Mouse (Mus musculus) c-Kit-positive CD71-positive TER-119-positive erythroid progenitor cells, embryonic 14.5 days (primary cell): ENCODE measurements around the gene Atg101.
A peak's percentile ranks its signal among the peaks of the same experiment; 100 is the strongest.

Experiments
- DNase-seq: peaks from one replicate; pipeline ENCODE4 v3.0.0-alpha.2; 2013; ENCODE audit warnings: low spot score

The Atg101 gene

DNA sequence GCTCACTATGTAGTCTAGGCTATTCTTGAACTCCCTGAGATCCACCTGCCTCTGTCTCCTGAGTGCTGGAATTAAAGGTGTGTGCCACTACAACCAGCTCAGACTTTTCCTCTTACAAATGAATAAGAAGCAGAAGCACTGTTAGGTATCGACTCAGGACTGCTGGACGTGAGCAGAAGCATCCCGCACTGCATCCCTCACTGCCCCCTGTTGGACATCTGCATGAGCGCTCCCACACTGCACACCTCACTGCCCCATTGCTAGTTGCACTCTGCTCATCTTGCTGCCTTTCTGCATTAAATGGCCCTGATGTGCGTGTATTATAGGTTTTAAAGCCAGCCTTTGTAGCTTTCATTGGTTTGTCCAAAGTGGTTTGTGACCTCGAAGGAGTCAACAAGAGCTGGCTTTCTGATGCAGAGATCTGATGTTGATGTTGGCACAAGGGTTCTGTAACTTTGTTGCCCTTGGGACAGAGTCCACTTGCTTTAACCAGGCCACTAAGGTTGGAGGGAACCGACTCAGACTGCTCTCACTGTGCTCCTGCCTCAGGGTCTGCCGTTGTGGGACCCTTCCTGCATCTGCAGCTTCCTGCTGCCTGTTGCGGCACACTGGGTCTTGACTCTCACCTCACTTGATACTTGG is 2.2 kb downstream of the Atg101 start:
- DNase-seq: no peak

GRCm38 (mm10) chr15:101287361-101287760 is 3.3 kb downstream of the Atg101 start:
- no peak for DNase-seq

GRCm38 (mm10) chr15:101290354-101290753 is 6.3 kb downstream of the Atg101 start:
- no peak for DNase-seq

DNA sequence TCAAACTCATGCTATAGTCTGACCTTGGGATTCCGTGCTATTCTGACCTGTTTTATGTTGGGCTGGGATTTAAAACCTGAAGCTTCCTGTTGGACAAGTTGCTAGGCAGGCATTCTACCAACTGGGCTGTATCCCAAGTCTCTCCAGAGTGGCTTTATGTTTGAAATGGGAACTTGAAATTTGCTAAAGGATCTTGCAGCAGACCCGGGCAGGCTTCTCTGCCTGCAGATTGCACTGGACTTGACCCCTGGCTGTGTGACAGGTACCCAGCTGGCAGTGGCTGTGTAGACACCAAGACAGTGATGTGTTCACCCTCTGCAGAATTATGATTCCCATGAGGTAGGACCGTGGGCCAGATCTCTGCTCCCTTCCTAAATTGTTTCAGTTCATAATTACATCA is 7.9 kb downstream of the Atg101 start:
- DNase-seq: no peak

DNA sequence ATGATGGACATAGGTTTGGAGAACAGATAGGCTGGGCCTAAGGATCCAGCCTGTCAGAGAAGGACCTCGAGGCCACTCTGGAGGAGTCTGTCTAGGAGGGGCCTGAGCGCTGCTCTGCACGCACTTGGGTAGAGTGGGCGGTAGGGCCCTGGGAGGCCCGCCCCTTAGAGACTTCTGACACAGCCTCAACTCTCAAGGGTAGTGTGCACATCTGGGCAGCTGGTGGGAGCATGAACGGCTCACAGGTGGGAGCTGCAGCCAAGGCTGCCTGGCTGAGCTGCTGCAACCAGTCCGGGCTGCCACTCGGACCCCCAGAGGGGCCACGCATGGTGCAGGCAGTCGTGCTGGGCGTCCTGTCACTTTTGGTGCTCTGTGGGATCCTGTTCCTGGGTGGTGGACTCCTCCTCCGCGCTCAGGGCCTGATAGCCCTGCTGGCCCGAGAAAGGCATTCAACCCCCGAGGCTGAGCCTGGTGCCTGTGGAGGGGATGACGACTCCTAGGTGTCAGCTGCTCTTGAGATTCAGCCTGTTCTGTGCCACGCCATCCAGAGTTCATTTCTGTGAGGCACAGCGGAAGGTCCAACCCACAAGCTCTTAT is 9.1 kb downstream of the Atg101 start, which contains the start of gene 6030408B16Rik:
TSS of gene 6030408B16Rik (plus strand) at position 188 of the 597 bp plus-strand sequence.
- no peak for DNase-seq

GRCm38 (mm10) chr15:101294028-101294894 is 10.2 kb downstream of the Atg101 start:
- DNase-seq: no peak

- no peak for DNase-seq
Observed at GRCm38 (mm10) chr15:101295106-101295505, 11.0 kb downstream of the Atg101 start.

GRCm38 (mm10) chr15:101295616-101296015 is 11.5 kb downstream of the Atg101 start:
- DNase-seq: no peak

DNA sequence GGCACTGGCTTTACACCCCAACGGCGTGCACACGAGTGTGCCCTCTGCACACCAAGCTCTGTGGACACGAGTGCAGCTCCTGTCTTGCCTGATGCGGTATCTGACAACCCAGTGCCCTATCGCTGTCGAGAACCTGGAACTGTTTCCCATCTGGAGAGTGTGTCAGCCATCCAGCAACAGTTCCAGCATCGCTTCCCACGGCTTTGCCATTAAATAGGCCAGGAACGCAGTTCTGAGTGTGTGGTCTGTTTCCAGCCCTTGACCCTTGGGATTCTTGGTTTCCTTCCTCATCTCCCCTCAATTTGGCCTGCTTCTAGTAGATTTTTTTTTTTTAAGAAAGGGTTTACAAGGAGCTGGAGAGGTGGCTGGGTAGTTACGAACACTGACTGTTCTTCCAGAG is 12.0 kb downstream of the Atg101 start:
- no peak for DNase-seq

- DNase-seq: no peak
Observed at GRCm38 (mm10) chr15:101297988-101298387, 13.9 kb downstream of the Atg101 start.

DNA sequence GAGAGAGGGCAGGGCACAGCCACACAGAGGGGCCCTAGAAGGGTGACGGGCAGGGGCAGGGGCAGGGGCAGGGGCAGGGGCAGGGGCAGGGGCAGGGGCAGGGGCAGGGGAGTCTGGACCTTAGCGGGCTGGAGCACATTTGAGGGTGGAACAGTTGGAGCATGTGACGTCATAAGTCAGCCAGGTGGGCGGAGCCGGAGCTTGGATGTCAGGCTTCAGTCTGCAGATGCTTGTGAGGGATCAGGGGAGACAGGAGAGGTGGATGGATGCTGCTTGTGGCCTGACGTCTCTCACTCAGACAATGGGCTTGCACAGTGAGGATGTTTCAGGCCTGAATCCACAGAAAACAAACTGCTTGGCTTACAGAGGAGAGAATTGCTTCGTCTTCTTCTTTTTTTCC is 14.5 kb downstream of the Atg101 start:
- DNase-seq: peak; percentile 22

GRCm38 (mm10) chr15:101299480-101299960 is 15.4 kb downstream of the Atg101 start:
- no peak for DNase-seq

GRCm38 (mm10) chr15:101300128-101300527 is 16.1 kb downstream of the Atg101 start:
- DNase-seq: no peak

- no peak for DNase-seq
Observed at GRCm38 (mm10) chr15:101302201-101302600, 18.1 kb downstream of the Atg101 start.

DNA sequence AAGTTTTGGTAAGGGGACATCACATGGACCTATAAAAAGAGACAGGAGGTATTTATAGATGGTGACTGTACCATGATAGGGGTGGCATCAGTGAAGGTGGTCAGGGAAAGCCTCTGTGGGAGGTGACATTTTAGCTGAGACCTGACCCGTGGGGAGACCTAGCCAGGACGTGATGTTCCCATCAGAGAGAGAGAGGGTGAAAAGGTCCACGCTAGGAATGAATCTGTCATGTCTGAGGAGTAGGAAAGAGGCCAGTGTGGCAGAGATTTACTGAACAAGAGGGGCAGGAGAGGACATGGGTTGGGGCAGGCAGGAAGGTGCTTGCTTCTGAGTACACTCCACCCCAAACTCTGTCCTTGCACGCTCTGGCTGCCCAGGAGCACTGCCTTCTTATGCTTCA is 19.8 kb downstream of the Atg101 start:
- DNase-seq: no peak

- DNase-seq: no peak
Observed at GRCm38 (mm10) chr15:101306459-101306858, 22.4 kb downstream of the Atg101 start.

DNA sequence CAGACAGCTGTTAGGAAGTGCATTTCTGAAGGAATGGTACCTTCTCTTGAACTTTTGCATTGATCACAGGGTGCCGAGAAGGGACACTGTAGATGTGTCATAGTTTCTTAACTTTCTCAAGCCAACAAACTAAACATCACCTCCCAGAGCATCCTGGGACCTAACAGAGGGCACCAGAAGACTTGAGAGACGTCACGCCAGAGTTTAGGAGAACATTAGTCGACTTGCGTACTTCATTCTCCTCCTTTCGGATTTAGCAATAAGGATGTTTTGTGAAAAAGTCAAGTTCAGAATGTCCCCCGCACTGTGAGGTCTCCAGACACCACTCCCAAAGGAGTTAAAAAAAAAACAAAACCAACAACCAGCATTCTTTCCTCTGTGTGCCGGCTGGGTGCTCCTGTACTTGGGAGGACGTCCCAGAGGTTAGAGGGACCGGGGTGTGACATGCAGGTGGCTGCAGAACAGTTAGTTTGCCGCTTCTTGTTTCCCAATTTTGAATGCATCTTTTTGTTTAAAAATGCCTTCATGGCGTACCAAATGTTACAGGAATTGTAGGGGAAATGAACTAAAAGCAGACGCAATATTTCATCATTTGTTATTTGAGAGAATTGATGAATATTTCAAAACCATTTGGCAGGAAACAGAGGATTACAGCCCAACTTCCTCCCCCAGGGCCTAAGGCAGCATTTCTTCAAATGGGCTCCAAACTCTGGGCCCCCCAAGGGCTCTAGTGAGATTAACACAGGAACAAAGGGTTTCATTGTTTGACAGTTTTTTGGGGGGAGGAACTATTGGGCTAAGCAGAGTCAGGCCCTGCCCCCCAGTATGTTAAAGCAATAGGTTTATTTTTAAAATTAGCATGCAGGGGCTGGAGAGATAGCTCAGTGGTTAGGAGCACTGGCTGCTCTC is 24.6 kb downstream of the Atg101 start:
- DNase-seq: no peak

DNA sequence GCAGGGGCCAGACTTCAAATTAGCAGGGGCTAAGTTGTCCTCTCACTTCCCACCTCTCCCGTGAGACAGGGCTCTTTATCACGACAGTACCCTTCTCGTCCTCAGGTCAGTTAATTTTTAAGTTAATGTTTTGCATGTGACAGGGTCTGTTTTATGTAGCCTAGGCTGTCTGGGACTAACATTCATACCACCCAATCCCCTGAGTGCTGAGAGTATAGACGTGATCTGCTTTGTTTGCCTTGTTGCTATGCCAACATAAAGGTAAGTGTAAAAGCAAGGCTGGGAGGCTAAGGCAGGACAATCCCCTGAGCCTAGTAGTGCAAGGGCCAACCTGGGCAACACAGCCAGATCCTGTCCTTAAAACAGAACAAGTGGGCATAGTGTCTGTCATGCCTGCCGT is 25.4 kb downstream of the Atg101 start:
- no peak for DNase-seq

GRCm38 (mm10) chr15:101311087-101311770 is 27.2 kb downstream of the Atg101 start:
- DNase-seq: no peak

DNA sequence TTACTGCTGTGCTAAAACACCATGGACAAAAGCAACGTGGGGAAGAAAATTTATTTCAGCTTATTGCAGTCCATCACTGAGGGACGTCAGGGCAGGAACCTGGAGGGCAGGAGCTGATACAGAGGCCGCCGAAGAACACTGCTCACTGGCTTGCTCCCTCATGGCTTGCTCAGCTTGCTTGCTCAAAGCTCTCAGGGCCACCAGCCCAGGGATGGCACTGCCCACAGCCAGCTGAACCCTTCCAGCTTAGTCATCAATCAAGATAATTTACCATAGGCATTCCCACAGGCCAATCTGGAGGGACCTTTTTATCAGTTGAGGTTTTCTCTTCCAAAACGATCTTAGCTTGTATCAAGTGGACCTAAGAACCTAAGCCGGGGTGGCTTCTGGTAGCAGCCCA is 27.9 kb downstream of the Atg101 start:
- DNase-seq: no peak

GRCm38 (mm10) chr15:101315378-101315777 is 31.3 kb downstream of the Atg101 start:
- no peak for DNase-seq
